Mouse (Mus musculus) forebrain, embryonic 14.5 days (tissue): ENCODE results near the gene Psma6. TPM values are rescaled to one million over a fixed set of nuclear protein-coding genes. Genes with fewer than 3 reads are reported as not detected.
"Not testable (repeated sequence)": the region's sequence is repeated elsewhere in the genome, so short reads cannot be mapped to it uniquely, and the experiment has no call there.

ENCODE experiments used
- ATAC-seq: fragments of 200-750 bp; cut with Nextera tagmentation; 2 replicates; pipeline ENCODE4 v1.8.0; 2017; ENCODE audit warnings: mild to moderate bottlenecking, moderate library complexity
- DNase-seq: peaks from one replicate; pipeline ENCODE4 v3.0.0-alpha.2; 2015; ENCODE audit warnings: low spot score
- H3K27ac ChIP-seq: fragments of 300-500 bp; sonication (generic); 2 replicates; pipeline ENCODE4 v1.5.1; 2014; ENCODE audit warnings: low read depth, mild to moderate bottlenecking, control low read depth, low read length, moderate library complexity
- H3K27me3 ChIP-seq: fragments of 300-500 bp; sonication (generic); replicated peaks from 2 replicates; pipeline ENCODE4 v1.6.1; 2014; ENCODE audit warnings: low read length, control low read depth, mixed read lengths; ENCODE audit not compliant: control insufficient read depth, insufficient read depth
- H3K36me3 ChIP-seq: fragments of 300-500 bp; sonication (generic); 2 replicates; pipeline ENCODE4 v1.6.1; 2014; ENCODE audit warnings: low read length, control low read depth; ENCODE audit not compliant: control insufficient read depth, insufficient read depth
- H3K4me1 ChIP-seq: fragments of 300-500 bp; sonication (generic); 2 replicates; pipeline ENCODE4 v1.6.1; 2014; ENCODE audit warnings: antibody characterized with exemption, low read length, control low read depth; ENCODE audit not compliant: control insufficient read depth, insufficient read depth
- H3K4me2 ChIP-seq: fragments of 300-500 bp; sonication (generic); 2 replicates; pipeline ENCODE4 v1.6.1; 2014; ENCODE audit warnings: mild to moderate bottlenecking, control low read depth, low read length
- H3K4me3 ChIP-seq: fragments of 300-500 bp; sonication (generic); 2 replicates; pipeline ENCODE4 v1.5.1; 2014; ENCODE audit warnings: low read depth, low read length, control low read depth
- H3K9ac ChIP-seq: fragments of 300-500 bp; sonication (generic); 2 replicates; pipeline ENCODE4 v1.6.1; 2014; ENCODE audit warnings: mild to moderate bottlenecking, low read length, control low read depth, moderate library complexity
- H3K9me3 ChIP-seq: fragments of 300-500 bp; sonication (generic); replicated peaks from 2 replicates; pipeline ENCODE4 v1.6.1; 2016; ENCODE audit warnings: low read length, control low read depth, mixed read lengths; ENCODE audit not compliant: control insufficient read depth
- WGBS: fragments of 180-500 bp; shearing (Covaris S2); extraction: QIAGEN DNeasy Blood & Tissue Kit; methylation state at CpG from one replicate; pipeline ENCODE4 v1.1.7; 2014; 5-methylcytosine and 5-hydroxymethylcytosine counted together
- polyA plus RNA-seq: library from polyadenylated mRNA; unstranded; fragments of >200 nt; fragmentation: Nextera tagmentation; extraction: Ambion mirVana; gene quantifications from 2 replicates; pipeline ENCODE4 v1.2.1, GENCODE M21; 2014

Gene Psma6
- 482 and 544 TPM in 2 replicates for polyA plus RNA-seq

DNA sequence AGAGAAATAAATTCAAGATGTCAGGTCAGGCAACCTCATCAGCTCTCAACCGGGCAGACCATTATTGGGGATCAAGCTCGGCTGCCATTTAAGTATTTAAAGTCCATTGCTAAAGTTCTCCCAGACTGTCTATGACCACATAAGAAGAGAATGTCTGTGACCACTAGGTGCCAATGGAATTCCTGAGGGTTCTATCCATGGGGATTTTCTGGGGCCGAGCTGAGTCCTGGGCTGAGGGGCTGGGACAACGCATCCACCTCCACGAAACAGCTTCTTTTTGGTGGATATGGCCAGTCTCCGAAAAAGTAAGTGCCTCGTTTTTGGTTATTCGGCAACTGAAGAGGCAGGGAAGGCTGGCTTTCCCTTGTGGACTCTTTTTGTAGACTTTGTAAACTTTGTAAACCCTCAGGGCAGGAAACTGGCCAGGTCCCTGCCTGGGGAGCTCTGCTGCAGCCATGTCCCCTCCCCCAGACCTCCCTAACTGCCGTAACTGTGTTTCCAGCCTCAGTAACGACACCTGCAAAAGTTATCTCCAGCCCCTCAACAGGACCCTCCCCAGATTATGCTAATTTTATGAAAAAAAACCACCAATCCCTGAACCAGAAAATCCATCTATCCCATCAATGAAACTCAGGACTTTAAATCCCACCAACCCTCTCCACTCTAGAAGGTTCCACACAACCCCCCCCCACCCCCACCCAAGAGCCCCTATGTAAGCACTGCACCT, at the start of gene Psma6:
Gene Psma6 (plus strand): TSS at position 200 of the 727 bp plus-strand sequence.
- WGBS: 81% methylated on average over 10 of the region's 10 CpGs
- H3K4me1 ChIP-seq: no peaks in the 10 kb centered on the region
- no peaks in the 10 kb centered on the region for H3K27me3 ChIP-seq
- no peak for DNase-seq
- H3K9me3 ChIP-seq: no peaks in the 10 kb centered on the region
- H3K4me3 ChIP-seq: no peak within 1 kb of the TSS
- H3K36me3 ChIP-seq: peaks cover 3% of the 10 kb centered on the region; the same call in 1 of the 2 replicates
- H3K27ac ChIP-seq: no peak within 1 kb of the TSS
- H3K9ac ChIP-seq: no peak within 1 kb of the TSS
- no peak for ATAC-seq
- H3K4me2 ChIP-seq: no peak within 1 kb of the TSS

- not testable (repeated sequence) for DNase-seq, ATAC-seq, H3K27me3 ChIP-seq, H3K27ac ChIP-seq, H3K4me1 ChIP-seq, H3K36me3 ChIP-seq, H3K9me3 ChIP-seq, H3K4me2 ChIP-seq, H3K4me3 ChIP-seq, H3K9ac ChIP-seq
- WGBS: 100% methylated on average over 1 of the region's 2 CpGs
Observed at GRCm38 (mm10) chr12:55338490-55338889, 45.5 kb upstream of the Psma6 start.

DNA sequence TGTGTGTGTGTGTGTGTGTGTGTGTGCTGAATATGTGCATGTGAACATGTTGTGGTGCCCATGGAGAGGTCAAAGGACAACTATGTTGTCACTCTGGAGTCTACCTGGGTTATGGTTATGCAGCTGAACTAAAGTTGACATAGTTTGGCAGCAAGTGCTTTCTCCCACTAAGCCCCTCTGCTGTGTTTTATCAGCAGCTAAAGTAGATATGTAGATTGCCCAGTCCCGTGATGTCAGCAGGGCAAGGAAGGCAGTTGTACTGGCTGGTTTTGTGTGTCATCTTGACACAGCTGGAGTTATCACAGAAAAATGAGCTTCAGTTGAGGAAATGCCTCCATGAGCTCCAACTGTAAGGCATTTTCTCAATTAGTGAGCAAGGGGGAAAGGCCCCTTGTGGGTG, 41.0 kb upstream of the Psma6 start:
- ATAC-seq: not testable (repeated sequence)

DNA sequence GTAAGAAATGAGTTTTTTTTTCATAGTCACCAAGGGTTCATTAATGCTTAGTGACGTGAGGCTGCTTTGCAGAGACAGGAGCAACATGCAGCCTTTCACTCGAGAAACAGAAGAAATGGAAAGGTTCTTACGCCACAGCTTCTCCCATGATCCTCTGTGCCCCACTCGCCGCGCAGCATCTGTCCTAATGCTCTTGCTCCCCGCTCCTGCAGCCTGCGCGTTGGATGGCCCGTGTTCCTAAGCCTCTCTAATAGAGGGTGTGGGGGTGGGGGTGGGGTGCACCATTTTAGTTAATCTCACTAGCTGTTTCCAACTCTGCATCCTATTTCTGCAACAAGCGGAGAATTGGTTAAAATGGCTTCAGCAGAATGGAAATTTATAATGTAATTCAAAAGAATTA, 40.0 kb upstream of the Psma6 start:
- no peak overlapping the region for H3K27ac ChIP-seq
- 73% methylated on average over 11 of the region's 11 CpGs for WGBS
- no peak overlapping the region for H3K4me3 ChIP-seq
- no peaks in the 10 kb centered on the region for H3K9me3 ChIP-seq
- no peaks in the 10 kb centered on the region for H3K27me3 ChIP-seq
- no peak overlapping the region for H3K9ac ChIP-seq
- DNase-seq (peak; percentile 4), ATAC-seq (no peak)
- H3K36me3 ChIP-seq: no peaks in the 10 kb centered on the region
- H3K4me1 ChIP-seq: no peaks in the 10 kb centered on the region
- H3K4me2 ChIP-seq: no peak overlapping the region

More for the DNA sequence above, 41.0 kb upstream of the Psma6 start:
- H3K9ac ChIP-seq, H3K4me1 ChIP-seq, H3K4me3 ChIP-seq, DNase-seq, H3K36me3 ChIP-seq, H3K27me3 ChIP-seq, H3K27ac ChIP-seq, H3K4me2 ChIP-seq, H3K9me3 ChIP-seq: not testable (repeated sequence)
- WGBS: 82% methylated on average over 1 of the region's 1 CpGs

- no peak for ATAC-seq
- Histone ChIP-seq H3K9me3 (no peaks in the 10 kb centered on the region), H3K4me1 (no peaks in the 10 kb centered on the region), H3K4me3 (no peak overlapping the region), H3K9ac (no peak overlapping the region), H3K4me2 (no peak overlapping the region), H3K36me3 (no peaks in the 10 kb centered on the region), H3K27me3 (no peaks in the 10 kb centered on the region), H3K27ac (peak overlapping the region; percentile 52)
- 83% methylated on average over 13 of the region's 13 CpGs for WGBS
- DNase-seq: peak; percentile 9
Observed at GRCm38 (mm10) chr12:55344583-55344982, 39.4 kb upstream of the Psma6 start.

- H3K36me3 ChIP-seq: no peaks in the 10 kb centered on the region
- H3K27ac ChIP-seq: no peak overlapping the region
- ATAC-seq: no peak
- H3K4me1 ChIP-seq: no peaks in the 10 kb centered on the region
- DNase-seq: no peak
- no peak overlapping the region for H3K4me2 ChIP-seq
- no peak overlapping the region for H3K4me3 ChIP-seq
- no peak overlapping the region for H3K9ac ChIP-seq
- H3K27me3 ChIP-seq: no peaks in the 10 kb centered on the region
- WGBS: 86% methylated on average over 6 of the region's 6 CpGs
- H3K9me3 ChIP-seq: no peaks in the 10 kb centered on the region
Observed at GRCm38 (mm10) chr12:55353423-55353822, 30.6 kb upstream of the Psma6 start.

DNA sequence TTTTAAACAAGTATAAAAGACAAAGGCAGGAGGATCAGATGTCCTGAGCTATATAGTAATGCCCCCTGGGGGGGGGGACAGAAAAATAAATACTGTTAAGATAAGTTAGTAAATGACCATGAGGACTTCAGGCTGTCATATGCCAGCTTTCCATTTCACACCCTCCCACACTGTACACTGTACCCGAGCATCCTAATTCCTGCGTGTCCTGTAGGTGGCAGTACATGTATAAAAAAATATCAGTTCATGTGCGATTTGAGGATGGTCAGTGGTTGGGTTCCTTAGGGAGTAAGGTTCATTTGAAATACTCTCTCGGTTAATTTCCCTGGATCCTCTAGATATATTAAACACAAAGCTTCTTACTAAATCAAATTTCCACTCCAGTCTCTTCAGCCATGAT, 29.1 kb upstream of the Psma6 start:
- Histone ChIP-seq H3K27me3 (no peaks in the 10 kb centered on the region), H3K9me3 (no peaks in the 10 kb centered on the region), H3K4me3 (no peak overlapping the region), H3K4me2 (no peak overlapping the region), H3K4me1 (no peaks in the 10 kb centered on the region), H3K9ac (no peak overlapping the region), H3K36me3 (no peaks in the 10 kb centered on the region), H3K27ac (no peak overlapping the region)
- ATAC-seq (peak; percentile 77), DNase-seq (peak; percentile 73)
- WGBS: 53% methylated on average over 4 of the region's 4 CpGs

- no peak overlapping the region for H3K4me2 ChIP-seq
- no peaks in the 10 kb centered on the region for H3K4me1 ChIP-seq
- H3K27ac ChIP-seq: no peak overlapping the region
- no peaks in the 10 kb centered on the region for H3K9me3 ChIP-seq
- DNase-seq (no peak), ATAC-seq (no peak)
- no peak overlapping the region for H3K9ac ChIP-seq
- WGBS: 73% methylated on average over 1 of the region's 1 CpGs
- H3K27me3 ChIP-seq: no peaks in the 10 kb centered on the region
- H3K4me3 ChIP-seq: no peak overlapping the region
- no peaks in the 10 kb centered on the region for H3K36me3 ChIP-seq
Observed at GRCm38 (mm10) chr12:55357303-55357702, 26.7 kb upstream of the Psma6 start.

- no peak overlapping the region for H3K4me2 ChIP-seq
- no peak overlapping the region for H3K4me3 ChIP-seq
- DNase-seq (no peak), ATAC-seq (no peak)
- no peak overlapping the region for H3K27ac ChIP-seq
- H3K4me1 ChIP-seq: no peaks in the 10 kb centered on the region
- no peaks in the 10 kb centered on the region for H3K27me3 ChIP-seq
- H3K36me3 ChIP-seq: no peaks in the 10 kb centered on the region
- WGBS: 80% methylated on average over 5 of the region's 5 CpGs
- no peaks in the 10 kb centered on the region for H3K9me3 ChIP-seq
- no peak overlapping the region for H3K9ac ChIP-seq
Observed at GRCm38 (mm10) chr12:55360929-55361328, 23.1 kb upstream of the Psma6 start.
